Comparison of ENCODE assay signal across 32 mouse cellular contexts in genomic region chr16:92935848-92936535, GRCm38 (mm10).
DNase-seq lines count a peak whose midpoint lies in the region; ATAC-seq lines count a peak whose summit lies in the region.
"Had no signal": no experiment of that assay in that cellular context is flagged by ENCODE, and none has a peak within 500 bp of the region (broad histone marks: within the 10 kb centered on the region; RNA-seq: fewer than 3 reads in every experiment).

No protein-coding gene starts in this region.

- H3K36me3 ChIP-seq in forebrain, embryonic 16.5 days (ENCODE audit: control insufficient read depth, insufficient read depth), result no peaks in the 10 kb centered on the region
- H3K36me3 ChIP-seq in forebrain, embryonic 11.5 days (ENCODE audit: control insufficient read depth, insufficient read depth, low read length), result no peaks in the 10 kb centered on the region
- H3K36me3 ChIP-seq: embryonic facial prominence, embryonic 10.5 days; embryonic facial prominence, embryonic 13.5 days; G1E; hindbrain, embryonic 10.5 days; intestine, embryonic 15.5 days had no signal

- DNase-seq in forebrain, embryonic 11.5 days (ENCODE audit: low spot score), result no peak
- peak; percentile 55 for DNase-seq in CD4-positive helper T cell, adult 2 months (ENCODE audit: low read depth, low spot score)
- DNase-seq in ovary, postnatal 36 days (ENCODE audit: low spot score), result no peak
- DNase-seq in kidney, postnatal 4 days, result no peak
- DNase-seq in cerebellum, postnatal 4 days (ENCODE audit: low spot score in 2 of 2), result no peak
- DNase-seq: adrenal gland, postnatal 10 days; adrenal gland, postnatal 36 days; B cell, adult 2 months; cerebellum, adult 11 months; cerebellum, adult 2 months; cerebellum, adult 9-11 months; cerebellum, postnatal 25 days; embryo, embryonic 11 days; gastrocnemius, adult 2 months; gastrocnemius, postnatal 14 days; heart, adult 11 months; kidney, adult 11 months; kidney, adult 8-10 months had no signal

- peaks cover 3% of the 10 kb centered on the region; the same call in 1 of the 2 replicates for H3K4me1 ChIP-seq in forebrain, embryonic 16.5 days (replicated peaks; ENCODE audit: control insufficient read depth, insufficient read depth, low read length)
- H3K4me1 ChIP-seq in forebrain, embryonic 11.5 days (replicated peaks; ENCODE audit: control insufficient read depth, insufficient read depth, low read length), result no peaks in the 10 kb centered on the region
- H3K4me1 ChIP-seq: hindbrain, embryonic 10.5 days had no signal

- no peaks in the 10 kb centered on the region for H3K9me3 ChIP-seq in forebrain, embryonic 16.5 days (ENCODE audit: control insufficient read depth, low read length)
- no peaks in the 10 kb centered on the region for H3K9me3 ChIP-seq in forebrain, embryonic 11.5 days (ENCODE audit: control insufficient read depth, low read length)
- H3K9me3 ChIP-seq: embryonic facial prominence, embryonic 10.5 days; embryonic facial prominence, embryonic 13.5 days; G1E; hindbrain, embryonic 10.5 days; intestine, embryonic 15.5 days had no signal

- 84% methylated on average over 2 of the region's 2 CpGs for WGBS in forebrain, embryonic 16.5 days
- 92% methylated on average over 2 of the region's 2 CpGs for WGBS in forebrain, embryonic 11.5 days

- H3K4me3 ChIP-seq in forebrain, embryonic 16.5 days (replicated peaks; ENCODE audit: low read length), result no peak overlapping the region
- no peak overlapping the region for H3K4me3 ChIP-seq in forebrain, embryonic 11.5 days (ENCODE audit: low read depth, low read length)
- H3K4me3 ChIP-seq: embryonic facial prominence, embryonic 10.5 days; embryonic facial prominence, embryonic 13.5 days; erythroblast, embryonic 14.5 days; gastrocnemius, adult 2 months; hindbrain, embryonic 10.5 days; intestine, embryonic 15.5 days had no signal

- no peaks in the 10 kb centered on the region for H3K27me3 ChIP-seq in forebrain, embryonic 16.5 days (replicated peaks; ENCODE audit: control insufficient read depth, insufficient read depth, low read length)
- no peaks in the 10 kb centered on the region for H3K27me3 ChIP-seq in forebrain, embryonic 11.5 days (ENCODE audit: control insufficient read depth, insufficient read depth, low read length)
- H3K27me3 ChIP-seq: CH12.LX; embryonic facial prominence, embryonic 13.5 days; intestine, embryonic 15.5 days; Patski had no signal

- H3K9ac ChIP-seq in forebrain, embryonic 16.5 days (replicated peaks; ENCODE audit: low read depth, low read length), result no peak overlapping the region
- no peak overlapping the region for H3K9ac ChIP-seq in forebrain, embryonic 11.5 days (ENCODE audit: low read length)
- H3K9ac ChIP-seq: embryonic facial prominence, embryonic 13.5 days; hindbrain, embryonic 14.5 days; intestine, embryonic 15.5 days had no signal

- no peak overlapping the region for H3K4me2 ChIP-seq in forebrain, embryonic 16.5 days (ENCODE audit: low read length)
- no peak overlapping the region for H3K4me2 ChIP-seq in forebrain, embryonic 11.5 days (ENCODE audit: low read depth, low read length, severe bottlenecking)
- H3K4me2 ChIP-seq: embryonic facial prominence, embryonic 13.5 days; heart, embryonic 11.5 days; hindbrain, embryonic 14.5 days; intestine, embryonic 15.5 days had no signal

- H3K27ac ChIP-seq in forebrain, embryonic 16.5 days (ENCODE audit: low read length), result 0 out of 2 replicates have a peak overlapping the region, but pooled peaks have one; percentile 20
- H3K27ac ChIP-seq in forebrain, embryonic 11.5 days (ENCODE audit: low read depth, low read length), result no peak overlapping the region
- H3K27ac ChIP-seq: embryonic facial prominence, embryonic 10.5 days; embryonic facial prominence, embryonic 13.5 days; gastrocnemius, adult 2 months; hindbrain, embryonic 10.5 days; hindbrain, embryonic 14.5 days; hindbrain, postnatal 0 days; intestine, embryonic 15.5 days had no signal

- ATAC-seq in forebrain, embryonic 16.5 days, result no peak
- no peak for ATAC-seq in forebrain, embryonic 11.5 days (replicated peaks; ENCODE audit: low FRiP score)
- ATAC-seq in CD4-positive, CD25-positive, alpha-beta regulatory T cell, adult 4 months, result peak; percentile 49
- ATAC-seq in inflammation-experienced regulatory T-cells, adult 6 months, result peak; percentile 52
- ATAC-seq: hindbrain, postnatal 0 days; intestine, embryonic 15.5 days; Patski had no signal

Comparison
In these comparisons a context has a peak if more than half of its experiments do, and no peak if none do; other contexts are left out.
1. ATAC-seq: peak in CD4-positive, CD25-positive, alpha-beta regulatory T cell, adult 4 months (single experiment) and inflammation-experienced regulatory T-cells, adult 6 months (single experiment); none in forebrain, embryonic 16.5 days (single experiment) and forebrain, embryonic 11.5 days (single experiment).